Mouse (Mus musculus) E14TG2a.4 (cell line): ENCODE data around the gene Ttc28.

Experiments used
- CTCF ChIP-seq: conservative IDR thresholded peaks from 2 replicates; pipeline ENCODE4 v1.5.1; 2014; ENCODE audit warnings: low read length
- NANOG ChIP-seq: IDR thresholded peaks from 2 replicates; pipeline ENCODE4 v1.6.1; 2014; ENCODE audit warnings: borderline replicate concordance, low read length, mixed read lengths
- POU5F1 ChIP-seq: IDR thresholded peaks from 2 replicates; pipeline ENCODE4 v1.6.1; 2014; ENCODE audit warnings: low read length, borderline replicate concordance

DNA sequence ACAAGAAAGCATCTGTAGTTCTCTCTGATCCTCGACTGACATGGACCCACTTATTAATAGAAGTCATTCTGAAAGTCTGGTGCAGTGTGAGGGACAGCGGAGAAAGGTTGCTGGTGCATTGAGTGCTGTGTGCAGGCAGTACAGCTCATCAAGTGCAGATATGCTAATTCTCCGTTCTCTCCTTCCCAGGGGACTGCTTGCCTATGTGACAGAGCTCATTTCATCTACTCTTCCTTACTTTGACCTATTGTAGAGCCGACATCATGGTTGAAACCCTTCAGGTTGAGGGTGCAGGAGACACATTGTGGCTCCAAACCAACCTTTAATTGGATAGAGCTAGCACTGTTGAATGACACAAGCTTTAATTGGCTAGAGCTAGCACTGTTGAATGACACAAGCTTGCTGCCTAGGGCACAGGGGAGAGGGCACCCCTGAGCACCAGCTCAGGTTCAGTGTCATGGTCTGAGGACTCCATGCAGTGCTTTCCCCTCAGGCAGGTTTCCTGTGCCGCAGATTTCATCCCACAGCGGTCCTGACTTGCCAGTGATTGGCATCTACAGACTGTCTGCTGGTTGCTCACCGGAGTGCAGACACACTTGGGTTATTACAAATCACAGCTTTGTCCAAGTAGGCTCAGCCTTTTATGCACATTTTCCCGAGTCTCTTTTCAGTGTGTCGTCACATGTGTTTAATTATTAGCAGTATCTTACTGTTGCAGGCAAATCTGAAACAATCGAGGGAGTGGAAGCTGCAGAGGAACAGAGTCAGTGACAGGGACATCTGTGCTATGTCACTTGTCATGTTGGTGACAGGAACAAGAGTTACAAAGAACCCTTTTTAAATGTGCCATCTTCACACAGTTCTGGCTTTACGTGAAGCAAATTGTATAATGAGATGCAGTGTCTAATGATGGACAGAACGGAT, 69.1 kb downstream of the Ttc28 start:
- TF ChIP-seq NANOG (no peak), POU5F1 (no peak), CTCF (no peak)
